Mouse (Mus musculus): ENCODE data around the gene Uhrf2.

- TF ChIP-seq CHD1 (IDR thresholded peaks at IDR 0.05; ENCODE audit: low read depth, low read length) (no peak), KAT2A (IDR thresholded peaks at IDR 0.05; ENCODE audit: insufficient replicate concordance, low read length) (no peak), EP300 (IDR thresholded peaks at IDR 0.05; ENCODE audit: low read length) (no peak)
Measured at GRCm38 (mm10) chr19:30102620-30103019, 72.3 kb downstream of the Uhrf2 start.
